Mouse (Mus musculus): ENCODE measurements around the gene Ssc5d. TPM values are rescaled to one million over a fixed set of nuclear protein-coding genes. Genes with fewer than 3 reads are reported as not detected.

Gene Ssc5d
- polyA plus RNA-seq, 1 experiment from 2014 or later = 1.9 TPM

GRCm38 (mm10) chr7:4971068-4971467 is 45.5 kb downstream of the Ssc5d start, which contains the start of gene Sbk3:
Sbk3 (minus strand) TSS chr7:4971168.
- Histone ChIP-seq H3K27me3 (ENCODE audit: control insufficient read depth, insufficient read depth, low read length) (no peaks in the 10 kb centered on the region), H3K36me3 (ENCODE audit: control insufficient read depth, insufficient read depth, low read length) (no peaks in the 10 kb centered on the region), H3K4me2 (ENCODE audit: low read depth, severe bottlenecking) (no peak within 1 kb of the TSS), H3K9me3 (ENCODE audit: control insufficient read depth, low read length) (no peaks in the 10 kb centered on the region), H3K27ac (replicated peaks; ENCODE audit: low read depth, low read length) (no peak within 1 kb of the TSS), H3K9ac (ENCODE audit: low read length) (no peak within 1 kb of the TSS), H3K4me3 (ENCODE audit: low read depth, low read length) (no peak within 1 kb of the TSS), H3K4me1 (ENCODE audit: control insufficient read depth, insufficient read depth, low read length) (no peaks in the 10 kb centered on the region)
- 51% methylated on average over 6 of the region's 6 CpGs for WGBS
- ATAC-seq (ENCODE audit: insufficient number of reproducible peaks, low FRiP score, low TSS enrichment, low read depth) (no peak), DNase-seq (ENCODE audit: low spot score) (no peak)

DNA sequence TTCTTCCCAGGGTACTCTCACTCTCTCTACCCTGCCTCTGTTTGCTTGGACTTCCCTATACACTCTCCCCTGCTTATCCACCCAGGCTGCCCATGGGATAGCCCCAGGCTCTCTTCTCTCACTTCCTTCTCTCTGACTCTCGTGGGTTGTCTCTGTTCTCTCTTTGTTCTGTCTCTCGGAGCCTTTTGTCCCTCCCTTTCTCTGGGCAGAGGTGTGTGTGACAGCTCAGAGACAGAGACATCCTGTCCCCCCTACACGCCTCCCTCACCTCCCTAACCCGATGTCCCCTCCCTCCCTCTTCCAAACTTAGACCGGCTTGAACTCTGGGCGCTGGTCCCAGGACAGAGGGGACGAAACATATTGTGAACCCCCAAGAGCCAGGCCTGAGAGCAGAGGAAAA is 46.1 kb downstream of the Ssc5d start:
- Histone ChIP-seq H3K4me1 (ENCODE audit: control insufficient read depth, insufficient read depth, low read length) (no peaks in the 10 kb centered on the region), H3K4me3 (ENCODE audit: low read depth, low read length) (no peak overlapping the region), H3K36me3 (ENCODE audit: control insufficient read depth, insufficient read depth, low read length) (no peaks in the 10 kb centered on the region), H3K4me2 (ENCODE audit: low read depth, severe bottlenecking) (no peak overlapping the region), H3K27me3 (ENCODE audit: control insufficient read depth, insufficient read depth, low read length) (no peaks in the 10 kb centered on the region), H3K27ac (replicated peaks; ENCODE audit: low read depth, low read length) (no peak overlapping the region), H3K9me3 (ENCODE audit: control insufficient read depth, low read length) (0 out of 2 replicates have a peak, but pooled peaks cover under 1% of the 10 kb centered on the region), H3K9ac (ENCODE audit: low read length) (no peak overlapping the region)
- DNase-seq (ENCODE audit: low spot score) (no peak), ATAC-seq (ENCODE audit: insufficient number of reproducible peaks, low FRiP score, low TSS enrichment, low read depth) (no peak)
- WGBS = 24% methylated on average over 7 of the region's 7 CpGs

- WGBS = 68% methylated on average over 18 of the region's 18 CpGs
- Histone ChIP-seq H3K4me1 (ENCODE audit: control insufficient read depth, insufficient read depth, low read length) (no peaks in the 10 kb centered on the region), H3K27me3 (ENCODE audit: control insufficient read depth, insufficient read depth, low read length) (no peaks in the 10 kb centered on the region), H3K36me3 (ENCODE audit: control insufficient read depth, insufficient read depth, low read length) (no peaks in the 10 kb centered on the region), H3K9me3 (ENCODE audit: control insufficient read depth, low read length) (0 out of 2 replicates have a peak, but pooled peaks cover 3% of the 10 kb centered on the region), H3K9ac (ENCODE audit: low read length) (no peak overlapping the region), H3K4me2 (ENCODE audit: low read depth, severe bottlenecking) (no peak overlapping the region), H3K27ac (replicated peaks; ENCODE audit: low read depth, low read length) (no peak overlapping the region), H3K4me3 (ENCODE audit: low read depth, low read length) (no peak overlapping the region)
- DNase-seq (ENCODE audit: low spot score) = no peak
- ATAC-seq (ENCODE audit: insufficient number of reproducible peaks, low FRiP score, low TSS enrichment, low read depth) = no peak
Measured at GRCm38 (mm10) chr7:4972321-4973047, 46.9 kb downstream of the Ssc5d start.

DNA sequence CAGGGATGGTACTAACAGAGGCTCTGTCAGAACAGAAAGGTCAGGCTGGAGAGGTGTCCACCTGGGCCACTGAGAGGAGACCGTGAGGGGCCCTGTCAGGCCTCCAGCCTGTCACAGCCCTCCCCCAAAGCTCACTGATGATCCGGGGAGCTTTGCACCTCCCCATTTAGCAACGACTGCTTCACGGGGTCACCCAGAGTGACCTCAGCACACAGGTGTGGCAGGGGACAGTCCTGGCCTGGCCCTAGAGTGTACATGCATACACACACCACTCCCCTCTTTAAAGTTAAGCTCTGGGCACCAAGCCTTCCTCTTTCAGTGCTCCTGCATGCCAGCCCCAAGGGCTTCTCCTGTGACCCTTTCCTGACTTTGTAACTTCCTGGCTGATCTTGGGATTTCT is 49.9 kb downstream of the Ssc5d start:
- Histone ChIP-seq H3K27me3 (ENCODE audit: control insufficient read depth, insufficient read depth, low read length) (no peaks in the 10 kb centered on the region), H3K9me3 (ENCODE audit: control insufficient read depth, low read length) (0 out of 2 replicates have a peak, but pooled peaks cover 3% of the 10 kb centered on the region), H3K9ac (ENCODE audit: low read length) (no peak overlapping the region), H3K27ac (replicated peaks; ENCODE audit: low read depth, low read length) (no peak overlapping the region), H3K4me2 (ENCODE audit: low read depth, severe bottlenecking) (no peak overlapping the region), H3K4me3 (ENCODE audit: low read depth, low read length) (no peak overlapping the region), H3K36me3 (ENCODE audit: control insufficient read depth, insufficient read depth, low read length) (no peaks in the 10 kb centered on the region), H3K4me1 (ENCODE audit: control insufficient read depth, insufficient read depth, low read length) (no peaks in the 10 kb centered on the region)
- ATAC-seq (ENCODE audit: insufficient number of reproducible peaks, low FRiP score, low TSS enrichment, low read depth) (no peak), DNase-seq (ENCODE audit: low spot score) (no peak)
- WGBS = 52% methylated on average over 4 of the region's 4 CpGs

GRCm38 (mm10) chr7:4976832-4977231 is 51.2 kb downstream of the Ssc5d start:
- 0 out of 2 replicates have a peak, but pooled peaks cover 3% of the 10 kb centered on the region for H3K9me3 ChIP-seq (ENCODE audit: control insufficient read depth, low read length)
- H3K27me3 ChIP-seq (ENCODE audit: control insufficient read depth, insufficient read depth, low read length) = no peaks in the 10 kb centered on the region
- no peak overlapping the region for H3K4me3 ChIP-seq (ENCODE audit: low read depth, low read length)
- ATAC-seq (ENCODE audit: insufficient number of reproducible peaks, low FRiP score, low TSS enrichment, low read depth) = no peak
- no peaks in the 10 kb centered on the region for H3K36me3 ChIP-seq (ENCODE audit: control insufficient read depth, insufficient read depth, low read length)
- no peak overlapping the region for H3K27ac ChIP-seq (replicated peaks; ENCODE audit: low read depth, low read length)
- H3K4me1 ChIP-seq (ENCODE audit: control insufficient read depth, insufficient read depth, low read length) = no peaks in the 10 kb centered on the region
- DNase-seq (ENCODE audit: low spot score) = no peak
- WGBS = 92% methylated on average over 7 of the region's 7 CpGs
- no peak overlapping the region for H3K4me2 ChIP-seq (ENCODE audit: low read depth, severe bottlenecking)
- H3K9ac ChIP-seq (ENCODE audit: low read length) = no peak overlapping the region

DNA sequence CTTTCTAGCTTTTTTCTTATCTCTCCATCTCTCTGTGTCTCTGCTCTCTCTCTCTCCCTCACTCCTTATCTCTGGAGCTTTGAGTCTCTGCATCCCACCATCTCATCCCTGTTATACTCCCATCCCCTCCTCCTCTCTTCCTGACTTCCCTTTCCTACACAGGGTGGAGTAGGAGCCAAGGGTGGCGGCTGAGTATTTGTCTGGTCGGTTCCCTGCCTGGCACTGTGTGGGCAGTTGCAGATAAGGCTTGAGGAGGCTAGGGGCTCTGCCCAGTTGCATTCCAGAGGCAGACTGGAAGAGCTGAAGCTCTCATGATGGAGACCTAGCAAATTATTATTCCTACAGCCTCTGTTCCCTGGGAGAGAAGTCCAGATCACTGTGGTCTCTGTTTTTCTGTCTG is 62.7 kb downstream of the Ssc5d start:
- Histone ChIP-seq H3K9ac (ENCODE audit: low read length) (no peak overlapping the region), H3K27ac (replicated peaks; ENCODE audit: low read depth, low read length) (no peak overlapping the region), H3K27me3 (ENCODE audit: control insufficient read depth, insufficient read depth, low read length) (peaks cover 5% of the 10 kb centered on the region), H3K9me3 (ENCODE audit: control insufficient read depth, low read length) (no peaks in the 10 kb centered on the region; the same call in 1 of the 2 replicates), H3K4me2 (ENCODE audit: low read depth, severe bottlenecking) (no peak overlapping the region), H3K4me3 (ENCODE audit: low read depth, low read length) (no peak overlapping the region), H3K36me3 (ENCODE audit: control insufficient read depth, insufficient read depth, low read length) (no peaks in the 10 kb centered on the region; the same call in none of the 2 replicates), H3K4me1 (ENCODE audit: control insufficient read depth, insufficient read depth, low read length) (no peaks in the 10 kb centered on the region)
- no peak for DNase-seq (ENCODE audit: low spot score)
- no peak for ATAC-seq (ENCODE audit: insufficient number of reproducible peaks, low FRiP score, low TSS enrichment, low read depth)
- 76% methylated on average over 2 of the region's 2 CpGs for WGBS

DNA sequence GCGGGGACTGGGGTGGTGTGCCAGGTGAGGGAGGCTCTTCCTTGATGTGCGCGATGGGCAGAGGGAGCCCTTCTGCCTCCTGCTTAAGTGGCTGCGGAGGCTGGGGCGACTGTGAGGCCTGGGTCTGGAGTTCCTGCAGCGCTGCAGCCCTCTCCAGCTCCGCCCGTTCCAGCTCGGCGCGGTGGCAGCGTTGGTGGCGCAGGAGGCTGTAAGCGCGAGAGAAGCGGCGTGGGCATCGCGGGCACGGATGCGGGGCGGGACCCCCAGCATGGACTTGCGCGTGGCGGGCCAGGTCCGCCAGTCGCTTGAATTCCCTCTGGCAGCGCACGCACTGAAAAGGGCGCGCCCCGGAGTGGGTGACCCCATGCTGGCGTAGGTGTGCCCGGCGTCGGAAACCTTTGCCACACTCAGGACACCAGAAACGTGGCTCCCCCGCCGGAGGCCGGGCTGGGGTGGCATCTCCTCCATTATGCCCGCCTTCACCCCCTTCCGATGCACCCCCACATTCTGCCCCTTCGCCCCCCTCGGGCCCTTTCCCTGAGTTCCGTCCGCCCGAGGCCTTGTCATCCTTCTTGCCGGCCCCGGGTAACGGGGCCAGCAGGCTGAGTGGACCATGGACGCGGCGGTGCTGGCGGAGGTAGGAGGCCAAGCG is 67.9 kb downstream of the Ssc5d start:
- ATAC-seq (ENCODE audit: insufficient number of reproducible peaks, low FRiP score, low TSS enrichment, low read depth) (no peak), DNase-seq (ENCODE audit: low spot score) (no peak)
- 20% methylated on average over 55 of the region's 55 CpGs for WGBS
- H3K9ac ChIP-seq (ENCODE audit: low read length) = peak overlapping the region; percentile 35; the same call in 1 of the 2 replicates
- H3K4me2 ChIP-seq (ENCODE audit: low read depth, severe bottlenecking) = no peak overlapping the region
- peak overlapping the region; percentile 12; the same call in 1 of the 2 replicates for H3K4me3 ChIP-seq (ENCODE audit: low read depth, low read length)
- peaks cover 10% of the 10 kb centered on the region for H3K4me1 ChIP-seq (ENCODE audit: control insufficient read depth, insufficient read depth, low read length)
- H3K27ac ChIP-seq (replicated peaks; ENCODE audit: low read depth, low read length) = no peak overlapping the region
- peaks cover 22% of the 10 kb centered on the region for H3K27me3 ChIP-seq (ENCODE audit: control insufficient read depth, insufficient read depth, low read length)
- peaks cover 4% of the 10 kb centered on the region; the same call in 1 of the 2 replicates for H3K9me3 ChIP-seq (ENCODE audit: control insufficient read depth, low read length)
- H3K36me3 ChIP-seq (ENCODE audit: control insufficient read depth, insufficient read depth, low read length) = peaks cover 2% of the 10 kb centered on the region

- H3K4me1 ChIP-seq (ENCODE audit: control insufficient read depth, insufficient read depth, low read length) = peaks cover 10% of the 10 kb centered on the region
- WGBS = 46% methylated on average over 59 of the region's 59 CpGs
- no peak overlapping the region for H3K27ac ChIP-seq (replicated peaks; ENCODE audit: low read depth, low read length)
Measured at GRCm38 (mm10) chr7:4993999-4994788, 68.6 kb downstream of the Ssc5d start.

More at GRCm38 (mm10) chr7:4993999-4994788, 68.6 kb downstream of the Ssc5d start:
- Histone ChIP-seq H3K9me3 (ENCODE audit: control insufficient read depth, low read length) (peaks cover 4% of the 10 kb centered on the region; the same call in 1 of the 2 replicates), H3K4me3 (ENCODE audit: low read depth, low read length) (peak overlapping the region; percentile 12; the same call in 1 of the 2 replicates), H3K9ac (ENCODE audit: low read length) (peak overlapping the region; percentile 35; the same call in 1 of the 2 replicates), H3K4me2 (ENCODE audit: low read depth, severe bottlenecking) (peak overlapping the region; percentile 15; the same call in 1 of the 2 replicates), H3K27me3 (ENCODE audit: control insufficient read depth, insufficient read depth, low read length) (peaks cover 22% of the 10 kb centered on the region), H3K36me3 (ENCODE audit: control insufficient read depth, insufficient read depth, low read length) (peaks cover 2% of the 10 kb centered on the region)
- DNase-seq (ENCODE audit: low spot score) (no peak), ATAC-seq (ENCODE audit: insufficient number of reproducible peaks, low FRiP score, low TSS enrichment, low read depth) (no peak)
